Mouse (Mus musculus) thymus, adult 2 months (tissue): ENCODE data around the gene Apip.

Experiments used
- CTCF ChIP-seq: fragments of 200-500 bp; IDR thresholded peaks from 2 replicates; pipeline ENCODE4 v1.5.1; 2012; ENCODE audit warnings: mild to moderate bottlenecking, control low read depth, low read length, moderate library complexity, borderline replicate concordance; ENCODE audit not compliant: control insufficient read depth, poor library complexity, insufficient read depth; ENCODE audit errors: extremely low read depth
- POLR2A ChIP-seq: fragments of 200-500 bp; IDR thresholded peaks from 2 replicates; pipeline ENCODE4 v1.6.1; 2012; ENCODE audit warnings: mild to moderate bottlenecking, low read length, control low read depth, moderate library complexity; ENCODE audit not compliant: control insufficient read depth, poor library complexity, insufficient read depth; ENCODE audit errors: extremely low read depth

DNA sequence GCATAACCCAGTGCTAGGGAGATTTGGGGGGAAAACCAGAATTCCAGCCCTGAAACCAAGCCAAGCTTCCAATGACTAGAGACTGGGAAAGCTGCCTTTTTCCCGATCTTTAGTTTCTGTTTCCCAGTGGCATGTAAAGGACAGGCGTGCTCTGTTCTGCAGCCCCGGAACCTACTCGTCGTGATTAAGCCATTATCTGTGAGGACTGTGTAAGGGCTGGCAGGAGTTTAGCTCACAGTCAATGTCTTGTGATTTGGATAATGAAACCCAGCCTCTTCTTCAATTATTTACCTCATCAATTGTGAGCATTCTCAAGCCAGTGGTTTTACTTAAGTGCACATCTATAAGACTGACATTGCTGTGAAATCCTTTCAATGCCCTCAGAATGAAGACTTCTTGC, 43.7 kb downstream of the Apip start:
- no peak for TF ChIP-seq POLR2A
- no peak for TF ChIP-seq CTCF
